Mouse (Mus musculus) heart, postnatal 4 days (tissue): ENCODE measurements at regions not wholly inside any gene's neighbourhood (a gene's known extent, or its start where the extent isn't known, plus 50 kb on each side); places are given as distances from the start of the nearest gene placed in this dataset.

ENCODE experiments used
- DNase-seq: peaks from one replicate; pipeline ENCODE4 v3.0.0; 2021

DNA sequence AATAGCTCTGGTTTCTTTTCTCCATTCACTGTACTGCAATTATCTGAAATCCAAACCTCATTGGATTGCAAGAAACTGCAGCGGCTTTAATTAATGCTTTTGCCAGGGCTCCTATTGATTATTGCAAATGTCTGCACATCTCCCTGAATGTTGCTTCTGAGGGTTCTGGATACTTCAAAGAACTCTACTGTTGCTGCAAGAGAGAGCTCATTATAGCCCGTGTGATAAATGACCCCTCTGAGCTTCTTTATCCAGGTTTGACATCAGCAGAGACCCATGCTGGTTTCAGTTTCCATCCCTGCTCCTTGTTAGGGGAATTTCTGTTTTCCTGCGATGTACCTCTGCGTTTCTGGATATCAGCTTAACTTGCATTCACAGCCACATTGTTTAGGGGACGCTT is 78.4 kb upstream of the Nav3 start:
- no peak for DNase-seq

DNA sequence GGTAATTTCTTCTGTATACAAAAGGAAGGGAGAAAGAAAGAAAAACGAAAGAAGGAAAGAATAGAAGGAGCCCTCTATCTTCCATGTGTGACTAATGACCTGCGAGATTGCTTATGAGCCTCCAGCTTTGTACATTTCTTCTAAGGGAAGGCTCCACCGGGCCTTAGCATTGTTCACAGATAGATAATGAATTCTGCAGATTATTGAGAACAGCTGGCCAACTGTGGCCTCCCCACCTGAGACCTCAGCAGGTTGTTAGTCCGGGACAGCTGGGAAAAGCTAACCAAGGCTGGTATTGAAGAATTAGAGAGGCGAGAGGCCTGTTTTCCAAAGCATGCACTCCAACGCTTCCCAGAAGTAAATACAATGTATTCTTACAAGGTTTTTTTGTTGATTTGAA is 86.7 kb upstream of the Nav3 start:
- DNase-seq = no peak

DNA sequence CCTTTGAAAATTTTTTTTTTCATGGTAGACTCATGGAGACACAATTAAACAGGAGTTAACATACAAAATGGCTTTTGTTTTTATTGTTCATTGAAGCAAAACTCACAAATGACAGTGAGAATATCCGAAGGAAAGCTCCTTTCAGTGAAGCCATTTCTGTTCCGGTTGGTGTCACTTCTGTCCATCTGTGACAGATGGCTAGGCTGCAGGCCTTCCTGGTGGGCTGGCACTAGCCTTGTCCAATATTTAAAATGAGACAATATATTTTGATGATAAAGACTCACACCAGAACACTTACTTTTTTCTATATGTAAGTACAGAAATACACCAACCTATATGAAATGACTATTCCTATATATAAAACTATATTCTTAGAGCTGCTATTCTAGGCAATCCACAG is 92.4 kb upstream of the Nav3 start:
- DNase-seq = no peak

DNA sequence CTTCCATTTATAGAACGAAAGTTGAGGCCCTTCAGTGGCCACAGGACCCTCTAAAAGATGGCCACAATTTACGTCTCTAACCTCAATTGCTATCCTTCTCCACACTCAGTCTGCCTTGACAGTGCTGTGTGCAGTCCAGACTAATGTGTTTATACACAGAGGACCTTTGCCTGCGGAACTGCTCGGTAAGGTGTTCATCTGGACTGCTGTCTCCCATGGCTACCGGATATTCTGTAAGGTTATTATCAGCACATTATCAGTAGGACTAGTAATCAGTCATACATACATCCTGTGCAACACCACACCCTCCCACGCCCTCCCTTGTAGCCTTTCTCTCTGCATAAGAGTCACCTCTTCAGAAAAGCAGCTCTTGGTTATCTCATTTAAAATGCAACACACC is 98.0 kb upstream of the Nav3 start:
- no peak for DNase-seq

DNA sequence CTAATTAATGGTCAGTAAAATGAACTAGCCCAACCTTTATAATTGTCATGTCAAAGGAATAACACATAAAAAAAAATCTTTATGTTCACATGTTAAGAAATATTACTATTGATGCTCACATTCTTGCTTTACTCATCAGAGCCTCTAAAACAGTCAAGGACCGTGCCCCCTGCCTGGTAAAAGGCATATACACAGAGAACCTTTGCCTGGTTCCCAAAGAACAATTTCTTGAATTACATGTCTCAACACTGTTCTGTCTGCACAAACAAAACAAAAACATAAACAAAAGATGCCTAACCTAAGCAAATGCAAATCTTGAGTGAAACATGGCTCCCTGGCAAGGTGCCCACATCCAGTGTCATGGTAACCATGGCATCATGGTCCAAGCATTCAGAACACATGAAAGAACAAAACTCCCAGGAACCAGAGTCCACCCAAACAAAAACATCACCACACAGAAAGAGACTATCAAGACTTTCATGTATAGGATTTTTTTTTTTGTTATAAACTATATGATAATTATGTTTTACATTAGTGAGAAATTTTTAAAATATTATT is 100.4 kb upstream of the Nav3 start:
- no peak for DNase-seq

DNA sequence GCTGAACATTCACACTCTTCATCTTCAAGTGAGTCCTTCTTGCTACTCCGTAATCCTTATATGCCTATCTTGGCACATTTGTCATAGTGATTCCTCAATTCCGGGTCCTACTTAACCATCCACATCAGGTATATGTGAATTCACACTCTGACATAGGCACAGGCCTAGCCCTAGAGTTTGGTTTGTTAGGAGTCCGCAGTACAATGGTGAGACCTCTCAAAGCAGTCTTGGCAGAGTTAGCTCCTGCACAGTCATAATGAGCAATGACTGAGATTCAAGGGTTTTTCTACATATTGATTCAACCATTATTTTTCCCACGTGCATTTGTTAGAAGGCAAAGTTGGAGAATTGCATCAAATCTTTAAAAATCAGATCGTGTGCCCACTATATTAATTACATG is 107.1 kb upstream of the Nav3 start:
- DNase-seq = no peak

DNA sequence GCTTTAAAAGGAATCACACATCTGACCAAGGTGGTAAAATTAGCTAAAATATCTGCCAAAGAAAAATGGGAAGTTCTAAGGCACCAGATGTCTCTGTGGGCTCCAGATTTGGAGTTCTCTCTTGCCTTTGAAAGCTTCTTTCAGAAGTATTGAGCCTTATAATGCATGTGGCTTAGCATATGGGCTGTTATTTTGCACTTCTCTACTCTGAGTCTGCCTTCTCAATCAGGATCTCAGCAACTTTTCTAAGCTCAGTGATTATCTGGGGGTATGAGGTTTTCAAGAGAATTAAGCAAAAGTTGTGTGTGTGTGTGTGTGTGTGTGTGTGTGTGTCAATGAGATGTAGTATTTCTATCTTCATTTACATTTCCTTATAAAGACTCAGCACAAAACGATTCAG is 107.6 kb upstream of the Nav3 start:
- DNase-seq = no peak

DNA sequence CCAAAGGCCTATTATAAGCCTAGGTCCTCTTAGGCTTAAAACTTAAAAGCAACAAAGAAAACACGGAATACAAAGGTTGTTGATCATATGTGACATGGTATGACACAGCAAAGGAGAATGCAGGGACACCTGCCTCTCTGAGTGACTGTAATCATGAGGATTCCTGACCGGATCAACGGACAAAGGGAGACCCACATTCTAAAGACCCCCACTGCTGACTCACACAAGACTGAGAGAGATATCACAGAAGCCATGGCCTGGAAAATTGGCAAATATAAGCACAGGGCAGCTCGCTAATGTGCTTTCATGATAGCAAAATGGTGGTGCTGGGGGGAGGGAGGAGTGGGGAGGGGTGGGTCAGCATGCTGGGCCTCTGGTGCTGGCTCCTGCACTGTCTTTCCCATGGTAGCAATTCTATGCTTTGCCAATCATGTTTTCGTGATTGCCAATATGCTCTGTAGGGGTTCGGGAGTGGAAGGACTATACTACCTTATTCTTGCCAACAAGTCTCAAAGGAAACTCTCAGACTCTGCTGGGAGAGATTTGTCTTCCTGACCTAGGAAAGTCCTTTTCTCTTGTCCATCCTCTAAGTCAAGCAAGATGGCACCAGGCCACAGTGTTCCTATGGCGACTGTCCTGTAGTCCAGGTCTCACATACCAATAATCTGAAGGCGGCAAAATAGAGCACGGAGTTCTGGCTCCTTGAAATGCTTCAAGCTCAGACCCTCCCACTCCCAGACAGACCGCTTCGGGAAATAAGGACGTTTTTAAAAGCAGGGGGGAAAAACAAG is 110.5 kb upstream of the Nav3 start:
- DNase-seq = no peak

DNA sequence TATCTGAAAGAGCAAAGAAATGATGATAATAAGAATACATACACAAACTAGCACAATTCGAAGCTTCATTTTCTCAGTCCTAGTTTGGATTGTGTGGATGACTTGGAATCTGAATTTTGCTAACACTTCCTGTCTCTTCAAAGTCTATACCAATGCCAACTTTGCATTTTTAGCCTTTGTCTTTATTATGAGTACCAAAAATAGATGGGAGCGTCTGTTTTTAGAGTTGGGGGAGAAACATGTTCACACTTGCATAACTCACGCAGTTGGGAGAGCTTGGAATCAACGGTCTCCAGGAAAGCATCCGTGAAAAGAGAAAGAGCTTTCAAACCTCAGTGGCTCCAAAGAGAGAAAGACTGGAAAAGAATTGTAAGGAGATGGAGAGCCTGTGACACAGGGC is 114.5 kb upstream of the Nav3 start:
- no peak for DNase-seq

DNA sequence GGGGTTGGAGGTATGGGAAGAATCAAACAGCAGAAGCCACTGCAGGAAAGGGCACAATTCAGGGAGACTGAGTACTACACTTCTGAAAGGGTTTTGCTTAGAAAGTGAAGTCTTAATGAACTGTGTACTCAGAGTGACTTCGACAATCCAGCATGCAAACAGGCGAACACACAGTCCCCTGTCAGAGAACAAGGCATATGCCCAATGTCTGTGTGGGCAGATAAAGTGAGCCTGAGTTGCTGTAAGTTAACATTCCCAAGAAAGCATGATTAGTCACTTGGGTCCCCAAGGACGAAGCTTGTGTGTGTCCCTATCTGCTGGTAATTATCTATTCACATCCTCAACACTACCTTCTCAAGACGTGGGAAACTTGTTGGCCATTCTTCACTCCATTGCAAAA is 115.2 kb upstream of the Nav3 start:
- no peak for DNase-seq

DNA sequence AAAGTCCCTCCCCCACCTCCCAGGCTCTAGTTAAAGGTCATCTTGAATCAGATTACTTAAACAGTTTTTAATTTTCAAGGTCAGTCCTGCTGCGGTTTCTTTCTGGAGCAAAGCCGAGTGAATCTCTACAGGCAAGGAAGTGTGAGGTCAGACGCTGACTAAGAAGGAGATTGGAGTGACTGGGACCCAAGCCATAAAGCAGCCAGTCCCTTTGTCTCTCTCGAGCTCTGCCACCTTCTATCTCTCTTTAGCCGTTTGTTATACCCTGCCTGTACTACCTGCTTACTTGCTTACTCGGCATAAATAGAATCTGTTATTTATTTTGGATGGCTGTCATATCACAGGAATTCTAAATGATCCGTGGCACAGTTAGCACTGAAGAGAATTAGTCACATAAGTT is 117.5 kb upstream of the Nav3 start:
- DNase-seq = no peak

DNA sequence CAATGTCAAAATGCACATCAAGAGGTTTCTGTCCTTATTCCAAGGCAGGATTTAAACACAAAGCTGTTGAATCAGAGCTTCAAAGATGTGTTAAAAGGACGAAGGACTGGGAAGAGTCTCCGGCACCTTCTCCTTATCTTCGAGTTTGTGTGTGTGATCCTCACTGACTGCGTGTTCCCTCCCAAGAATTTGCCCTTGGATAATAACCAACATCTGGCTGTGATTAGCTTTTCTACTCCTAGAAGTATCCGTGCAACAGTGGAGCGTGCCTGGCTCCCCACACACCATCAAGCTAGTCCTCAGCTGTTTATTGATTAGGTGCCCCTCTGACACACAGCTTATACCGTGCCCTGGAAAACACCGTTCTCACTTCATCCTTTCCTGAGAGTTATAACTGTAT is 130.0 kb upstream of the Nav3 start:
- no peak for DNase-seq

DNA sequence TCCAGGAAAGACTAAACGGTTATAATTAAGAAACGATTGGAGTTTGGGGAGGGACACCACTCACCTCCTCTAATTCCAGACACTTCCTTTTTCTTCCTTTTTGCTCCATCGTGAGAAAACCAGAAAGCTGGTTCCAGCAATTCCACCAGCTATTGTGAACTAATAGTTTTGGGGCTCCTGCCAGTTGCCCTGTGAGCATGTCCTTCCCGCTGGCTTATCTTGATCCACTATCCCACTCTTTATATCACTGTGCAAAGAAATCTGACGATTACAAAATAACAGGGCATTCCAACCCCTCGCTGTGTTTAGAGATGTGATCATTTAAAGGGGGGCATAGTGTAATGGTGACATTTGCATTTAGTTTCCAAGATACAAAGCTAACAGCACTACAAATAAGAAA is 130.5 kb upstream of the Nav3 start:
- no peak for DNase-seq

DNA sequence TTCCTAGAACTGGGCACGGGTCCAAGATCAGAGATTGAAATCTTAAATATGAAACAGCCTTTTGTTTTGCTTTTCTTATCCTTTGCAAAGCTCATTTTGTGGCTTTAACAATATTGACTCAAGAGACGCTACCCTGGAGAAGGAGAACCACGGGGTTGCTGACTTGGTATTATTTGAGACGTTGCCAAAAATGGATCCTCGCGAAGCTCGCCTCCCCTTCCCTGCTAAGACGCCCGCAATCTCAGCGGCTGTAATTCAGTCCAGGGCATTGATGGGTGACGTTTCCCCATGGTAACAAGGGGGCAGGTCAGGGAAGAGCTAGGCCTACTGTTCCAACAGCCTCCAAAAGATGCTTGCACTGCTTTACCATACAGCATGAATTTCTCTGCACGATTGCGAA is 131.5 kb upstream of the Nav3 start:
- DNase-seq = no peak

DNA sequence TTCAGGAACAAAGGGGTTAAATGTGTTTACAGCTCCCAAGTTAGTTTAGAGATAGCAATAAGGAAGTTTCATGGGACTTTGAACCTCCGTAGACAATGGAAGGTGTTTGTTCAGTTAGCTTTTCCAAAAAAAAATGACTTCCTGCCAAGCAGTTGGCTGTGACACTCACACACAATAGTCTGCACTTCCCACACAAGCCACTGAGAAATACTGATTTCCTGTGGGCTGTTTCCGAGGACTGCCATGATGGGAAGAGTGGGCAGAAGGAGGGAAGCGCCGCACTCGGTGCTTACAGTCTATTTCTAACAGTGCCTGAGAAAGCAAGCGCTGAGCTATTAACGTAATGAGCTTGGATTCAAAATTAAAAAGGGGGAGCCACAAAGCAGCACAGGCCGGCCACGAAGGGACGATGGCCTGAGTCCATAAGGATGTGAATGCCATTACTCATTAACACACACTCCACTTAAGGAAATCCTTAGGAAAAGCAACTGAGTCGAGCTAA is 144.4 kb upstream of the Nav3 start:
- DNase-seq = peak; percentile 32

DNA sequence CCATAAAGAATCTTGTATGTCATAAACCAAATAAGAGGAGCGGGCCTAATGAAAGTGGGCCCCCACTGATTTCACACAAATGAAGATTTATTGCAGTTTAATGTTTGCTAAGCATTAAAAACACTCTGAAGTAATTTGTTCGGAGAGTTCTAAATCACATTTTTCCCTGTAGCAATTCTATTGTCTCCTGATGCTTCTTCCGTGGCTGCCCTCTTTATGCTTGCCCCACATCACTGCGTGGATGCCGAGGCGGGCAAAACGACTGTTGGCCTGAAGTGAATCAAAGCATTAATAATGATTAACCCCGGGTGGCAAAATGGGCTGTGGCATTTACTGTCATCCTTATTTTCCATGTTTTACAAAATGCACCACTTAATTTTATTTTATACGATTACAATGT is 134.9 kb upstream of the E2f7 start:
- DNase-seq = no peak

DNA sequence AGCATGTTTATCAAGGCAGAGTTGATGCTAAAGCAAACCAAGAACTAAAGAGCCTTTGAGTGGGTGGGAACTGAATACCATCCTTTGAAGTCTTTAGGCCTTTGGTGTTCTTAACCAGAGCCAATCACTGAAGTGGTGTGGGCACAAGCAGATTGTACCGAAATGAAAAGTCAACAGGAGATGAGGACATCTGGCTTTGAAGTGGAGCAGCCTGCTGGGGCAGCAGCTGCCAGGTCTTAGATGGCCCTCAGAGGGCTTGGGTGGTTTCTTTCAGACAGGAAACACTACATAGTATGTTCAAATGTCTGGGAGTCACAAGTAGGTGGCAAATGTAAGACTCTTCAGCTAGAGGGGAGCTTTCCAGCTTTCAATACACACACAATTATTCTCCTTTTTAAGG is 128.2 kb upstream of the E2f7 start:
- DNase-seq = no peak

DNA sequence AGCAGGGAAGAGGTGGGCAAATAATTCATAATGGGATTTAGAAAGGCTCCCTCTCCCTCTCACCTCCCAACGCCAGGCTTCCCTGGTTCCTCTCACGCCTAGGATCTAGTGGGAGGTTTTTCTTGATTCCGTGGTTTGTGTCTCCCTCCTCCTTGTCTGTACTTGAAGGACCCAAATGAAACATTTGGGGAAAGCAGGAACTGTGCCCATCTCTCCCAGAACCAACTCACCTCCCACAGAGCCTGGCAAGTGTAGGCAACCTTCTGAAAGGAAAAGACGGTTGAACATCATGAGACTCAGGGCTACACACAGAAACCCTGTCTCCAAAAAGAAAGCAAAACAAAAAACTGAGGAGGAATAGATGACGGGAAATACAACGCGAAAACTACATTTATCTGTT is 126.0 kb upstream of the E2f7 start:
- DNase-seq = no peak

DNA sequence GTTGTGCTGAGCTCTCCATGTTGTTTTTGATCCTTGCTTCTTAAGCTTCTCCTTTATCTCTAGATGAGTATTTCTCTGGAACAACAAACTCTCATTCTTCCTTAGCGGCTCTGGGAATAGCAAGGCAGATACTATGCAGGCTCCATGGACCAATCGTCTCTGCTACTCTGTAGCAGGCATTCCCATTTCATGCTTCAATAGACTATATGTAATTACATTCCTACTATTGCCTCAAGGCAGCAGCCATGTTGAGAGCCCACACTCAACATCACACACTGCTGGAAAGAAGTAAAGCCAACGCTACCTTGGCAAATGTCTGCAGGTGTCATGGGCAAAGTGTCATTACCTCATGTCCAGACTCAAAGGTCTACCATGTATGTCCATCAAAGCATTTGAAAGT is 119.6 kb upstream of the E2f7 start:
- DNase-seq = no peak

DNA sequence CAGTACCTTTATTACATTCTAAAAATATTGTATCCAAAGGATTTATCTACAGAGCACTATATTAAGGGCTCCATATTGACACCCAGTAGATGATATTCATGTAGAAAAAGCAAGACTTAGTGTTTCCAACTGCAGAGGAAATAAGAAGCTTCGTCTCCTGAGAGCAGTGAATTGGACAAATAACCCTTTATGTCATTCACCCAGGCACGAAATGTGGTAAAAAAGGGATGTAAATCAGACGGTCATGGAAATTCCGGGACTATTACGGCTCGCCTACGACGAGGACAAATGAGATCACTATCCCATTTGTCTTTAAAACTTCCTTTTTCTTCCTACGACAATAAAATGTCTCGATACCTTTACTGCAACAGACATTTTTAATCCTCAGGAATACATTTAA is 104.8 kb upstream of the E2f7 start:
- DNase-seq = no peak

DNA sequence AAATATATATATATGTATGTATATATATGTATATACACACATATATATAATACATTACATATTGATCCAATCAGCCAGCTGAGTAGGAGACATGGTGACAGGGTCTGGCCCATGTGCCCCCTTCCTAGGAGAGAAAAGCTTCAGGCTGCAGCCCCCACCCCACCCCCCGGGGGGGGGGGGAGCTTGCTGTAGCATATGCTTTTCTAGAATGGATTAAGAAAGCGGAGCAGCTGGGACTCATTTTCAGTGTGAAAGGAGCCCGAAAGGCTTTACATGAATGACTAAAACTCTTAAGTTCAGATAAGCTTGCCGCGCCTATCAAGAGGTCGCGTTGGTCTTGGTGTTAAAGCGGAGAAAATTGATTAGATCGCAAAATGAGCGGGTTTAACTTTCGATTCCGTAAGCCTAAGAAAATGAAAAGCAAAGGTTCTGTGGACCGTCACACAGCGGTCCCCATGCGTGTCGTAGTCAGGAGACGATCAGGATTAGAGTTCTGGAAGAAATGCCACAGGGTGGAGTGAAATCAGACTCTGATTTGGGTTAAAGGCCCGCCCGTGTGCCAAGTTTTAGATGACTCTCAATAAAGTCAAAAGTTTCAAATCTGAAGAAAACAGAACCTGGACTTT is 103.1 kb upstream of the E2f7 start:
- DNase-seq = no peak

DNA sequence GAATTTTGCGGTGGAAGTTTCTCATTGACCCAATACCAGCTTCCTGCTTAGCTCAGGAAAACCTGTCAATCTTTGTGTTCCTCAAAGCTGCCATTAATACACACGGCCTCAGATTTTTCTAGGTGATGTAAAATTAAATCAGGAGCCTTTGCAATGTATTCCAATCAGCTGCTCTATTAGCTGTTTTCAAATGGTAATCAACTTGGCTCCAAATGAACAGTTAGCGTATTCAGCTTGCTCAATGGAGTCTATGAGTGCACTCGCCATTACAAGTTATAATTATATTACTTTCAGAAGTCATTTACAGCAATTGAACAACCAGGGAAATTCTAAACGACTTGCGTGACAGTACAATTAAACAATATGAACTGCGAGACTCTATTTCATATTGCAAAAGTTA is 97.6 kb upstream of the E2f7 start:
- DNase-seq = no peak

DNA sequence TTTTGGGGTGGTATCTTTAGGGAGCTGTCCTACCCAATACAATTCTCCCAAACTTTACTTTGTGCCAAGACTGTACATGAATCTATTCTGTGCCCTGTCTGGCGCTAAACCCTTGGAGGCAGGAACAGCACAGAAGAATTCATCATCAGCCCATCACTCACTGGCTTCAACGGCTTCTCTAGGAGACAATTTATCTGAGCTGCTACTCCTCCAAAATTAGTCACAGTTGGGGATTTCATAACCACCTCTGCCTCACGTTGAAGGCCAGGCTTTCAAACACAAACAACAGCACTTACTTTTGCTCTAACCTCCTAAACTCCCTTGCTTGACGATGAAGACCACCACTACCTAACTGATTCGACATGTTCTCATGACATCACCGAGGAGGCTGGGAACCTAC is 95.1 kb upstream of the E2f7 start:
- no peak for DNase-seq

DNA sequence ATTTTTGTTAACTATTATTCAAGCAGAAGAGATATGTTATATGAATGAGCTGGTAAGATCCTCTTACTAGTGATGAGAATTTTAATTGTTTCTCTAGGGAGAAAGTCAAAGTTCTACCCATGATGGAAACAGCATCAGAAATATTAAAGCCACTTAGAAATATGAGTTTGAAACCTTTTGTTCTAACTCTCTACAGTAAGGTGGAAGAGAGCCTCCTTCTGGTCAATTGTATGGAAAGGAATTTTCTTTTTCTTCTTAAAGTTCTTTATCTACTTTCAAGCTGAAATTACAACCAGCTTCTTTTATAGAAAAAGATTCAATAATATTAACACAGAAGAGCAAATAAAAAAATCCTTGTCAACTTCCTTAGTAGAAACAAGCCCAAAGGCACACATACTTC is 94.4 kb upstream of the E2f7 start:
- DNase-seq = no peak
